Mouse (Mus musculus) C2C12 (cell line): ENCODE data around the gene Bhlha15. TPM values are rescaled to one million over a fixed set of nuclear protein-coding genes. Genes with fewer than 3 reads are reported as not detected.

Experiments used
- H3K27me3 ChIP-seq: one replicate; pipeline ENCODE4 v1.6.1; 2011; ENCODE audit not compliant: control insufficient read depth, insufficient read depth, insufficient read length
- H3K36me3 ChIP-seq: one replicate; pipeline ENCODE4 v1.6.1; 2011; ENCODE audit not compliant: control insufficient read depth, insufficient read depth
- H3K4me3 ChIP-seq: one replicate; pipeline ENCODE4 v1.5.1; 2011; ENCODE audit warnings: mild to moderate bottlenecking, control low read depth; ENCODE audit not compliant: poor library complexity, insufficient read depth, severe bottlenecking
- H3K79me2 ChIP-seq: one replicate; pipeline ENCODE4 v1.6.1; 2011; ENCODE audit not compliant: control insufficient read depth, insufficient read depth
- H3K79me3 ChIP-seq: one replicate; pipeline ENCODE4 v1.6.1; 2011; ENCODE audit warnings: low read depth, control low read depth
- H3ac ChIP-seq: one replicate; pipeline ENCODE3; 2011; ENCODE audit warnings: low read depth; ENCODE audit not compliant: control insufficient read depth, insufficient read length
- CEBPB ChIP-seq: IDR thresholded peaks from one replicate; pipeline ENCODE4 v1.6.1; 2011; ENCODE audit warnings: low read depth, mild to moderate bottlenecking, control low read depth, moderate library complexity
- CTCF ChIP-seq: IDR thresholded peaks from one replicate; pipeline ENCODE4 v1.5.1; 2011; ENCODE audit not compliant: control insufficient read depth, insufficient read depth, insufficient read length
- FOSL1 ChIP-seq: IDR thresholded peaks from one replicate; pipeline ENCODE4 v1.8.0; 2011; ENCODE audit warnings: mild to moderate bottlenecking, low read length; ENCODE audit not compliant: poor library complexity, insufficient read depth, severe bottlenecking
- MAX ChIP-seq: IDR thresholded peaks from one replicate; pipeline ENCODE4 v1.6.1; 2011; ENCODE audit warnings: mild to moderate bottlenecking, control low read depth
- MYOD1 ChIP-seq: IDR thresholded peaks from one replicate; pipeline ENCODE4 v1.6.1; 2011; ENCODE audit warnings: low read depth; ENCODE audit not compliant: control insufficient read depth, insufficient read length
- MYOG ChIP-seq: IDR thresholded peaks from one replicate; pipeline ENCODE4 v1.6.1; 2011; ENCODE audit not compliant: control insufficient read depth, insufficient read length; ENCODE audit errors: extremely low read depth
- USF1 ChIP-seq: IDR thresholded peaks from one replicate; pipeline ENCODE4 v1.6.1; 2011; ENCODE audit warnings: low read depth, mild to moderate bottlenecking, control low read depth, moderate library complexity
- polyA plus RNA-seq: library from polyadenylated mRNA; unstranded; fragments of >200 nt; fragmentation: generic; extraction: Trizol; gene quantifications from one replicate; pipeline ENCODE4 v1.2.1, GENCODE M21; 2012; ENCODE audit warnings: missing spikeins

Gene Bhlha15
- polyA plus RNA-seq, 1 experiment, result not detected

GRCm38 (mm10) chr5:144158604-144159003 lies 31.5 kb upstream of the Bhlha15 start:
- no peaks in the 10 kb centered on the region for H3K79me3 ChIP-seq
- H3K4me3 ChIP-seq, result no peak overlapping the region
- TF ChIP-seq CTCF (no peak), USF1 (peak; percentile 15)
- no peaks in the 10 kb centered on the region for H3K36me3 ChIP-seq
- no peak overlapping the region for H3ac ChIP-seq
- H3K27me3 ChIP-seq, result no peaks in the 10 kb centered on the region
- no peaks in the 10 kb centered on the region for H3K79me2 ChIP-seq

DNA sequence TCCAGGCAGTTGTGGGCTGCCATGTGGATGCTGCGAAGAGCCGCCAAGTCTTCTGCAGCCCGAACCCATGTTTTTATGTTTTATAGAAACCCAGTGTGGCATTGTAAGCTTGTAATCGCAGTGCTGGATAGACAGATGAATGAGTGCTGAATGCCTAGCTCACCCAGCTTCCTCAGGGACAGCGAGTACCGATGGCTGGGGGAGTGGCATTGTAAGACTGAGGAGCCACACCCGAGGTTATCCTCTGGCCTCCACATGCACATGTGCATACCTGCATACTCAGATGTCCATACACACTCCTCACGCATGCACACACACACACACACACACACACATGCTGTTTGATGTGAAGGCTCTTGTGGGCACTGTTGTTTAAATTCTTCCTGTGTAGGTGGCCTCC lies 30.9 kb upstream of the Bhlha15 start:
- TF ChIP-seq FOSL1 (no peak), MAX (no peak), CEBPB (no peak), MYOD1 (no peak)
- Histone ChIP-seq H3K79me3 (no peaks in the 10 kb centered on the region), H3K36me3 (no peaks in the 10 kb centered on the region)

GRCm38 (mm10) chr5:144162080-144162812 lies 27.8 kb upstream of the Bhlha15 start:
- Histone ChIP-seq H3ac (no peak overlapping the region), H3K79me3 (no peaks in the 10 kb centered on the region), H3K27me3 (no peaks in the 10 kb centered on the region), H3K79me2 (no peaks in the 10 kb centered on the region), H3K36me3 (peaks cover 7% of the 10 kb centered on the region), H3K4me3 (no peak overlapping the region)
- TF ChIP-seq FOSL1 (no peak), CTCF (no peak), MYOG (no peak), MYOD1 (no peak), MAX (no peak), CEBPB (no peak), USF1 (no peak)

More for the DNA sequence above, 30.9 kb upstream of the Bhlha15 start:
- no peak overlapping the region for H3K4me3 ChIP-seq
- no peaks in the 10 kb centered on the region for H3K79me2 ChIP-seq
- no peaks in the 10 kb centered on the region for H3K27me3 ChIP-seq
- H3ac ChIP-seq, result no peak overlapping the region

DNA sequence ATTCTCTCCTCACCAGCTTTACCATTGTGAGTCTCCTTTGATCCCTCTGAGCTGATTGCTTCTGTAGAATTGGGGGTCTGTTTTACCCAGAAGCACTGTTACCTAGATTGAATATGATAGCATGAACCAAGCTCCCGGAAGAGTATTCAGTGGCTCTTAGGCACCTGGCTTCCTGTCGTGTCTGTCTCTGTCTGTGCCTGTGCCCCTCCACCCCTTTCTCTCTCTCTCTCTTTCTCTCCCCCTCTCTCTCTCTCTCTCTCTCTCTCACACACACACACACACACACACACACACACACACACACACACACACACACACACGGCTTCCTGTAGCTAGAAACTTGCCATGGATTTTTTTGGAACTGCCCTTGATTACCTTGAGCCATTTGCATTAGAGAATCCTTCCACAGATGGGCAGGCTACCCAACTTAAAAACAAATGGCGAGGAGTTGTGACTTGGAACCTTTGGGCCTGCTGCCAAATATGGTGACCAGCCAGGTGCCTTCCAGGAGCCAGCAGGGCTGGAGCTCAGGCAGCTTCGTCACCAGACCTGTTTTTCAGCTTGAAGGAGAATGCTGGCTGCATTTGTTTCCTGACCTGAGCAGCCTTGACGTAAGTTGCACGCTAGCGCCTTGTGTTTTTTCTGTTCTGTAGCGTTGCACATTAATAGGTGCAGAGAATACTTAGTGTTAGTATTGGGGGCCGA lies 27.1 kb upstream of the Bhlha15 start:
- Histone ChIP-seq H3K36me3 (peaks cover 7% of the 10 kb centered on the region), H3K27me3 (no peaks in the 10 kb centered on the region), H3ac (no peak overlapping the region), H3K79me3 (no peaks in the 10 kb centered on the region), H3K4me3 (no peak overlapping the region), H3K79me2 (no peaks in the 10 kb centered on the region)
- no peak for TF ChIP-seq MAX

- no peaks in the 10 kb centered on the region for H3K79me3 ChIP-seq
- H3K79me2 ChIP-seq, result no peaks in the 10 kb centered on the region
- peaks cover 12% of the 10 kb centered on the region for H3K36me3 ChIP-seq
- no peak overlapping the region for H3K4me3 ChIP-seq
- no peaks in the 10 kb centered on the region for H3K27me3 ChIP-seq
- TF ChIP-seq CEBPB (no peak), FOSL1 (no peak), USF1 (no peak), MYOG (no peak), MAX (no peak), MYOD1 (no peak), CTCF (no peak)
- no peak overlapping the region for H3ac ChIP-seq
These were observed 24.3 kb upstream of the Bhlha15 start for GRCm38 (mm10) chr5:144165756-144166155.

GRCm38 (mm10) chr5:144169275-144169975 lies 20.7 kb upstream of the Bhlha15 start:
- Histone ChIP-seq H3ac (no peak overlapping the region), H3K79me2 (no peaks in the 10 kb centered on the region), H3K79me3 (no peaks in the 10 kb centered on the region), H3K36me3 (peaks cover 27% of the 10 kb centered on the region), H3K4me3 (no peak overlapping the region), H3K27me3 (no peaks in the 10 kb centered on the region)
- no peak for TF ChIP-seq CTCF
- TF ChIP-seq MYOD1, result no peak
- TF ChIP-seq CEBPB, result no peak
- no peak for TF ChIP-seq FOSL1
- no peak for TF ChIP-seq USF1
